Mouse (Mus musculus) thymus, postnatal 36 days (tissue): ENCODE measurements around the gene Olfr648.
A peak's percentile ranks its signal among the peaks of the same experiment; 100 is the strongest.

Experiments
- DNase-seq, 2 experiments: peaks; one replicate each; pipeline ENCODE4 v3.0.0; 2022; ENCODE audit warnings: mixed read lengths in 2 of 2

Gene Olfr648

DNA sequence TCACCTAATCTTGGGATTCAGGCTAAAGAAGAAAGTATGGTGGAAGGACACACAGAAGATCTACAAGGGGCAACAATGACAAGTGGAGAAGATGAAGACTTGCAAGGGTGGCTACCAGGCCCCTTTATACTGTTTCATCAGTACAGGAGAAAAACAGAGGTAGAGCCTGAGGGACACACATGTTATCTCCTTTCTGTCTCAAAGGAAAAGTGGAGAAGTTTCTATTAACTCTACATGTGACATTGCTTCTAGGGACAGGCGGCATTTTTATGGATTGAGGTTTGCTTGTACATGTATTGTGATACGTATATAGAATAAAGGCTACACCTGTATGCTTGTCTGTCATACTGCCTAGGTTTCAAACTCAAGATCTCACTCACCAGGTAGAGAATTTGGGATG is at the start of gene Olfr648:
Gene Olfr648, minus strand, starts transcription at position 101 of the 400 bp plus-strand sequence.
- DNase-seq: no peak

GRCm38 (mm10) chr7:104231203-104231602 is 48.0 kb upstream of the Olfr648 start:
- DNase-seq: peak in 1 of 2 experiments; percentile 43

DNA sequence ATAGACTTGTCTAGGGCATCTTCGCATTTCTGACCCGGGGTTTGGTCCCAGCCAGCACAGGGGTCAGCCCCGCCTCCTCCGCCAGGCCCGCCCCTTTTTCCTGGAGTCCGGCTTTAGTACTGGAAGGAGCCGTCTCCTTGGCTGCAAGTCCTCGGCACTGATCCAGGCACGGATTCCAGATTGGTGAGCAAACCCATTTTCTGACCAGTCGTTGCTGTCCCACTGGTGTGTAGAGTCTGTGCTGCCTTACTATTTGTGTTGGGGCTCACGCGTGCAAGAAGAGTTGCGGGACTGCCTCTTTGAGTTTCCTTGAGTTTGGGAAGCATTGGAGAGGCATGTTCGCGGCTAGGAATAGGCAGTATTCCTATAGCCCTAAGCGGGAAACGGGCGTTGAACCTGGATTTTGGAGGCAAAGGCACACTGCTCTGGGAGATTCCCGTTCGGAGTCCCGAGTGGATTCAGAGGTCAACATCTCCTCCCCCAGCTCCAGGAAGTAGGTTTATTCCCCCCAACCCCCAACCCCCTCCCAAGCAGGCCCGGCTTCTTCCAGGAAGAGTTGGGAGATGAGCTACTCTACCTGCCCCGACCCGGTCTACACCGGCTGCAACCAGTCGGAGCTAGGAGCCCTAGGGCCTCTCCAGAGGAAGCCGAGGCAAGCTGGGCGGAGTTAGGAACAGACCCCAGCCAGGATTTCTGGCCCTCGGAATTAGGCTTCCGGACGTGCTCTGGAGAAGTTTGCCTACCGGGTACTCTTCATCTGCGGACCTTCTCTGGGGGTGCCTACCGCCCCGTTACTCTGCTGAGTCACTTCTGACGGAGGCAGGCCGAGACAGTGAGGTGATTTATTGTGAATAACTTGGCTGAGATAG is 35.7 kb upstream of the Olfr648 start, which contains the start of gene Trim6:
Gene Trim6, plus strand, starts transcription at position 93 of the 869 bp plus-strand sequence.
- DNase-seq: peak; percentile 5 to 12

DNA sequence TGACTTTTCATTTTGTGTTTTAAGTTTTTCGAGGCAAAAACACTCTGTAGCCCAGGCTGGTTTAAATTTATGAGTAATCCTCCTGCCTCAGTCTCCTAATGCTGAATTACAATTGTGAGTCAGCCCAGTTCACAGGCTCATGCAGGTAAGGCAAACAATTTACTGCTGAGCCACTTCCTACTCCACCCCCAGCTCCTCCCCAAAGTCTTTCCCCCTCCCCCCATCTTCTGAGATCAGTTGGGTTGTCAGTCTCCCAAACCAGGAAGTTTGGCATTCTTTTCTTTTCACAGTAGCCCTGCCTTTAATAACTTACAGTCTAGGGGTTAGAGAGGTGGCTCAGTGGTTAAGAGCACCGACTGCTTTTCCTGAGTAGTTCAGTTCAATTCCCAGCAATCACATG is 34.7 kb upstream of the Olfr648 start:
- no peak for DNase-seq

DNA sequence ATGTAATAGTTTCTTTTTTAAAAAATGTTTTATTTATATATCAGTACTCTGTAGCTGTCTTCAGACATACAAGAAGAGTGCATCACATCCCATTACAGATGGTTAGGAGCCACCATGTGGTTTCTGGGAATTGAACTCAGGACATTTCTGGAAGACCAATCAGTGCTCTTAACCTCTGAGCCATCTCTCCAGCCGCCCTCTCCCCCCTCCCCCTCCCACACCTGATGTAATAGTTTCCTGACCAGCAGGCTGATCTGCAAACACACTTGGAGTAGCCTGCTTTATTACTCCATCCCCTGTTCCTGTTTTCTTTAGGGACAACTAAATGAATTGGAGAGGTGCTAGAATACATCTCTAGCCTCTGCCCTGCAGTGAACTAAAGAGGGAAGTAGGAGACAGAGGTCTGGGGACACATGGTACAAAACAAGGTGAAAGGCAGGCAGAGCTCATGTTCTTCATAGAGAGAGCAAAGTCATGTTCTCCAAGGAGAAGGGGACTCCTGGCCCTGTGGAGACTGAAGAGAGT is 32.9 kb upstream of the Olfr648 start:
- DNase-seq: no peak

GRCm38 (mm10) chr7:104206197-104206596 is 23.0 kb upstream of the Olfr648 start:
- no peak for DNase-seq

- peak; percentile 66 to 68 for DNase-seq
These were observed 16.6 kb upstream of the Olfr648 start for GRCm38 (mm10) chr7:104199822-104200221.

DNA sequence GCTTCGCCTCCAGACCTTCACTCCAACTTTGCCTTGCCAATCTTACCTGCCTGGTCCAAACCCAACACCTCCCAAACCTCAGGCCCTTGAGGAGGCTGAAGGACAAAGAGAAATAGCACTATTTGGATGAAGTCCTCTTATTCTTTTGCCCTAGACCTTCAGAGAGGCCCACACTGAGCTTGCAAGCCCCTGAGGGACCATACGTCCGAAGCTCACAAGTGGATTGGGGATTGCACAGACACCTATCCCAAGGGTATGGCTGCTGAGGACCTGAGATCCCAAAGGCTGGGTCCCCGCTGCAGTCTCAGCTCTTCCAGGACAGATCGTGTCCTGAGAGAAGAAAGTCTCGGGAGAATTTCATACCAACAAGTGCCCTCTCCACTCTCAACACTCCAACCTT is 12.7 kb upstream of the Olfr648 start, which contains the start of gene Olfr649:
Gene Olfr649, minus strand, starts transcription at position 101 of the 400 bp plus-strand sequence.
- DNase-seq: no peak

GRCm38 (mm10) chr7:104191275-104191674 is 8.1 kb upstream of the Olfr648 start:
- no peak for DNase-seq

GRCm38 (mm10) chr7:104179074-104179473 is 4.1 kb downstream of the Olfr648 start:
- DNase-seq: no peak

- no peak for DNase-seq
These were observed 4.7 kb downstream of the Olfr648 start for GRCm38 (mm10) chr7:104178422-104179054.

DNA sequence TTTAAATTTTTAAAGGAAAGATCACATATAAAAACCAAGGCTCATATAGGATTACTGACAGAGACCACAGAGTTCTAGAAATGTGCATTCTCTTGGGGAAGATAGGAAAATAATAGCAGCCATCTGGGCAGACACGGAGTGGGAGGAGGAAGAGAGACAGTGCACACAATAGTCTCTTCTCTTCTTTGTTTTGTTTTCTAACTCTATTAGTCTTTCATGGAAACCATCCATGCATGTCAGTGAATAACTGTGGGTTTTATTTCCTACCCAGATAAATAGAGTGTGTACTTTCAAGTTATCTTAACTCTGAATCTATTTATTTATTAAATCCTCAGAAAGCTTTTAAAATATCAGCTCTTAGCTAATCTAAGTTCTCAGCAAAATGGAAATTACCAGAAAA is 8.1 kb downstream of the Olfr648 start:
- DNase-seq: no peak

GRCm38 (mm10) chr7:104169634-104170204 is 13.5 kb downstream of the Olfr648 start:
- DNase-seq: peak; percentile 14 to 28

- peak; percentile 11 to 18 for DNase-seq
These were observed 16.1 kb downstream of the Olfr648 start for GRCm38 (mm10) chr7:104167105-104167504.

DNA sequence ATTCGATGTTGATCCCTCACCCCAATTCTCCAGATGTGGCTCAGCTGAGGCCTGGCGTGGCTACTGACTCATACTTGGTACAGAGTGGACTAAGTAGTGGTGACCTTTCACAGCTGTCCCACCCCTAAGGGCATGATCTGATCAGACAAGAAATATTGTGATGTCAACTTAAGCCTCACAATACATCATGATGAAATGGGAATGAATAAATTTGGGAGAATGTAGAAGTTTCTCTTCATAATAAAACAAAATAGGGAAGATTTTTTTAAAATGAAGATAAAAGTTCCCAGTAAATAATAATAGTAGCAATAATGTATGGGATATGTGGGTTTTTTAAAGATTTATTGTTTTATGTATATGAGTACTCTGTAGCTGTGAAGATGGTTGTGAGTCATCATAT is 32.7 kb downstream of the Olfr648 start, which contains the start of gene Ubqlnl:
Gene Ubqlnl, minus strand, starts transcription at position 101 of the 400 bp plus-strand sequence.
- no peak for DNase-seq

- no peak for DNase-seq
These were observed 40.0 kb downstream of the Olfr648 start, which contains the start of gene Ubqln3 for GRCm38 (mm10) chr7:104143179-104143578. Gene Ubqln3, minus strand, starts transcription at chr7:104143279.

DNA sequence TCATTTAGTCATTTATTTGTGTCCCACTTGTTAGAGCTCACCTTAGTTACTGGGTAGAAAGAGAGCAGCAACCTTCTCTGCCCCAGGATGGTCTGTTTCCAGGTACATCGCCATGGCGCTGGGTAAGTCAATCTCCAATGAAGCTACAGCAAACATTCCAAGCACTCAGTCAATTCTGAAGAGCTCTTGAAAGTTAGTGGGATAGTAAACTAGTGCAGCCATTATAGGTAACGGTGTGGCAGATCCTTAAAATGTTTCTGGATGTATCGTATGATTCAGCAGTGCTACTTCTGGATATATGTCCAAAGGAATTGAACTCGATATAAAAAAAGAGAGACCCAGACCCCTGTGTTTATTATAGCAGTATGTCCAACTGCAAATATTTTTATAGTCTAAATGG is 45.9 kb downstream of the Olfr648 start, which contains the start of gene Olfr643:
Gene Olfr643, minus strand, starts transcription at position 101 of the 400 bp plus-strand sequence.
- no peak for DNase-seq

- DNase-seq: peak in 1 of 2 experiments; percentile 17
These were observed 53.5 kb downstream of the Olfr648 start, which contains the start of gene Ubqln5 for GRCm38 (mm10) chr7:104129726-104130125. Gene Ubqln5, minus strand, starts transcription at chr7:104129826.
